In the genomic region with DNA sequence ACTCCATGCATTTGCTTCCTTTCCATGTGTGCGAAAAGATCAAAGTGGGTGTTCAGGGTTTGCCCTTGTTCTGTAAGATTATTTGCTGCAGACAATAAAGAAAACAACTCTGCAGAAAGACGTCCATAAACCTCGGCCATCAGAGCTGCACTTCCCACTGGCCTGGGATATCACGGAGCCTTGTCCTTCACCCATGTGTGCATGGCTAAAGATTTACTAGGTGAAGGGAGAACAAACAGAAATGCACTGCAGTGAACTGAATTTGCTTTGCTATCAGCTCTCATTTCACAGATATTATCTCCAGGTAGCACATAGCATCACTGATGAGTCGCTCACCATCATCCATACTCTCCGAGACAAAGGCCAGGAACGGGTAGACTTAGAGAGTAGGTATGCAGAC, we compare ENCODE assay signal across 31 mouse cellular contexts.
"Had no signal": no experiment of that assay in that cellular context is flagged by ENCODE, and none has a peak within 500 bp of the region (broad histone marks: within the 10 kb centered on the region; RNA-seq: fewer than 3 reads in every experiment).

No protein-coding gene starts in this region.

- H3K9me3 ChIP-seq: limb, embryonic 10.5 days; limb, embryonic 12.5 days; limb, embryonic 13.5 days; limb, embryonic 15.5 days; liver, embryonic 12.5 days; liver, embryonic 13.5 days; liver, embryonic 15.5 days; lung, embryonic 15.5 days; megakaryocyte, embryonic 14.5 days; midbrain, embryonic 10.5 days; midbrain, embryonic 12.5 days; midbrain, embryonic 13.5 days; midbrain, embryonic 15.5 days; neural tube, embryonic 12.5 days; neural tube, embryonic 13.5 days had no signal

- H3K9ac ChIP-seq: limb, embryonic 12.5 days; limb, embryonic 13.5 days; limb, embryonic 15.5 days; liver, embryonic 12.5 days; liver, embryonic 13.5 days; liver, embryonic 14.5 days; liver, embryonic 15.5 days; lung, embryonic 14.5 days; lung, embryonic 15.5 days; midbrain, embryonic 12.5 days; midbrain, embryonic 13.5 days; midbrain, embryonic 15.5 days; neural tube, embryonic 12.5 days; neural tube, embryonic 13.5 days had no signal

- DNase-seq: left cerebral cortex, postnatal 4 days; liver, embryonic 13.5 days; lung, adult 18-20 months; lung, adult 2 months; lung, embryonic 14.5 days; lung, postnatal 10 days; lung, postnatal 14 days; lung, postnatal 36 days; lung, postnatal 4 days; midbrain, embryonic 14.5 days had no signal

- H3K4me2 ChIP-seq: limb, embryonic 12.5 days; limb, embryonic 13.5 days; limb, embryonic 15.5 days; liver, embryonic 12.5 days; liver, embryonic 13.5 days; liver, embryonic 15.5 days; lung, embryonic 14.5 days; lung, embryonic 15.5 days; midbrain, embryonic 11.5 days; midbrain, embryonic 12.5 days; midbrain, embryonic 13.5 days; midbrain, embryonic 15.5 days; neural tube, embryonic 12.5 days; neural tube, embryonic 13.5 days had no signal

- H3K36me3 ChIP-seq: limb, embryonic 10.5 days; limb, embryonic 12.5 days; limb, embryonic 13.5 days; limb, embryonic 15.5 days; liver, embryonic 12.5 days; liver, embryonic 13.5 days; liver, embryonic 15.5 days; lung, embryonic 15.5 days; midbrain, embryonic 10.5 days; midbrain, embryonic 12.5 days; midbrain, embryonic 13.5 days; midbrain, embryonic 15.5 days; neural tube, embryonic 12.5 days; neural tube, embryonic 13.5 days had no signal

- H3K4me3 ChIP-seq: left cerebral cortex, adult 2 months; limb, embryonic 10.5 days; limb, embryonic 12.5 days; limb, embryonic 13.5 days; limb, embryonic 15.5 days; liver, embryonic 12.5 days; liver, embryonic 13.5 days; liver, embryonic 15.5 days; lung, embryonic 15.5 days; megakaryocyte, embryonic 14.5 days; midbrain, embryonic 10.5 days; midbrain, embryonic 12.5 days; midbrain, embryonic 13.5 days; midbrain, embryonic 15.5 days; myocyte; neural tube, embryonic 12.5 days; neural tube, embryonic 13.5 days had no signal

- H3K4me1 ChIP-seq: limb, embryonic 12.5 days; limb, embryonic 13.5 days; limb, embryonic 15.5 days; liver, embryonic 12.5 days; liver, embryonic 13.5 days; liver, embryonic 15.5 days; lung, embryonic 15.5 days; megakaryocyte, embryonic 14.5 days; midbrain, embryonic 15.5 days; neural tube, embryonic 12.5 days had no signal

- ATAC-seq: liver, embryonic 12.5 days; lung, postnatal 0 days; midbrain, embryonic 13.5 days; midbrain, embryonic 15.5 days; midbrain, embryonic 16.5 days had no signal

- H3K27ac ChIP-seq: left cerebral cortex, adult 2 months; limb, embryonic 10.5 days; limb, embryonic 12.5 days; limb, embryonic 13.5 days; limb, embryonic 15.5 days; liver, embryonic 12.5 days; liver, embryonic 13.5 days; liver, embryonic 14.5 days; liver, embryonic 15.5 days; lung, embryonic 15.5 days; macrophage; midbrain, embryonic 10.5 days; midbrain, embryonic 12.5 days; midbrain, embryonic 13.5 days; midbrain, embryonic 15.5 days; neural tube, embryonic 12.5 days; neural tube, embryonic 13.5 days had no signal

- H3K27me3 ChIP-seq: limb, embryonic 12.5 days; limb, embryonic 13.5 days; limb, embryonic 15.5 days; liver, embryonic 12.5 days; liver, embryonic 13.5 days; liver, embryonic 15.5 days; lung, embryonic 15.5 days; megakaryocyte, embryonic 14.5 days; midbrain, embryonic 12.5 days; midbrain, embryonic 13.5 days; midbrain, embryonic 15.5 days; neural tube, embryonic 12.5 days; neural tube, embryonic 13.5 days had no signal
